Mouse (Mus musculus) central nervous system, embryonic 11.5 days (tissue): ENCODE results near the gene Dmrta1. TPM values are rescaled to one million over a fixed set of nuclear protein-coding genes. Genes with fewer than 3 reads are reported as not detected.

ENCODE experiments used
- polyA plus RNA-seq: library from polyadenylated mRNA; depleted of rRNA; stranded (reverse); fragments of >200 nt; gene quantifications from 2 replicates; pipeline ENCODE4 v1.2.3, GENCODE M21; 2012; rRNA removed

Gene Dmrta1
- polyA plus RNA-seq, result 3.1 and 3.7 TPM in 2 replicates

DNA sequence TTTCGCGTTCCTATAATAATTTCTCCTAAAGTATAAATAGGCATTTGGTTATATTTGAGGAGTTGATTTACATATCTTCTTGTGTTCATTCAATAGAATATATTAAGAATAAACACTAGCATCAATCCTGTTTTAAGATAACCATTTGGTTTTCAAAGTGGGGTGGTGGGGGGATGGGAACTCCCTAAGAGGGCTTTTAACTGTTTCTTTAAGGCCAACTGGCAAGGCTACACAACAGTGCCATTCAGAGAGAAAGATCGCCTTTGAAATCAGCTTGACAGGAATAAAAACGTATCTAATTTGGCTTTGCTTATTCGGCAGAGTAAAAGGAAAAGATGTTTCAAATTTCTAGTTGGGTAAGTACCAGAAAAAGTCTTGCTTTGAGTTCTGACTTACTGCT, at the start of gene Dmrta1:
Dmrta1 (plus strand) TSS at position 242 of the 400 bp plus-strand sequence.

